Mouse (Mus musculus) neural tube, embryonic 12.5 days (tissue): Measurements from ENCODE around the gene Ercc2. TPM values are rescaled to one million over a fixed set of nuclear protein-coding genes. Genes with fewer than 3 reads are reported as not detected.
A peak's percentile ranks its signal among the peaks of the same experiment; 100 is the strongest.

Experiments used
- ATAC-seq: fragments of 200-750 bp; cut with Nextera tagmentation; 2 replicates; pipeline ENCODE4 v1.8.0; 2017; ENCODE audit warnings: low read depth, mild to moderate bottlenecking, moderate TSS enrichment, moderate library complexity; ENCODE audit not compliant: low FRiP score
- H3K27ac ChIP-seq: fragments of 300-500 bp; sonication (generic); 2 replicates; pipeline ENCODE4 v1.5.1; 2016
- H3K27me3 ChIP-seq: fragments of 300-500 bp; sonication (generic); replicated peaks from 2 replicates; pipeline ENCODE4 v1.6.1; 2016; ENCODE audit warnings: mild to moderate bottlenecking
- H3K36me3 ChIP-seq: fragments of 300-500 bp; sonication (generic); 2 replicates; pipeline ENCODE4 v1.6.1; 2016; ENCODE audit warnings: mild to moderate bottlenecking
- H3K4me1 ChIP-seq: fragments of 300-500 bp; sonication (generic); 2 replicates; pipeline ENCODE4 v1.6.1; 2016
- H3K4me2 ChIP-seq: fragments of 300-500 bp; sonication (generic); replicated peaks from 2 replicates; pipeline ENCODE4 v1.6.1; 2016; ENCODE audit warnings: mild to moderate bottlenecking
- H3K4me3 ChIP-seq: fragments of 300-500 bp; sonication (generic); 2 replicates; pipeline ENCODE4 v1.5.1; 2016
- H3K9ac ChIP-seq: fragments of 300-500 bp; sonication (generic); 2 replicates; pipeline ENCODE4 v1.6.1; 2016; ENCODE audit warnings: mild to moderate bottlenecking
- H3K9me3 ChIP-seq: fragments of 300-500 bp; sonication (generic); 2 replicates; pipeline ENCODE4 v1.6.1; 2016; ENCODE audit warnings: mild to moderate bottlenecking
- WGBS: fragments of 180-500 bp; shearing (Covaris S2); methylation state at CpG from one replicate; pipeline ENCODE4 v1.1.7; 2016; 5-methylcytosine and 5-hydroxymethylcytosine counted together
- polyA plus RNA-seq: library from polyadenylated mRNA; unstranded; fragments of >200 nt; fragmentation: Nextera tagmentation; extraction: Ambion mirVana; gene quantifications from 2 replicates; pipeline ENCODE4 v1.2.1, GENCODE M21; 2016

Ercc2 gene
- polyA plus RNA-seq, 1 experiment from 2014 or later, result 24.0 TPM

DNA sequence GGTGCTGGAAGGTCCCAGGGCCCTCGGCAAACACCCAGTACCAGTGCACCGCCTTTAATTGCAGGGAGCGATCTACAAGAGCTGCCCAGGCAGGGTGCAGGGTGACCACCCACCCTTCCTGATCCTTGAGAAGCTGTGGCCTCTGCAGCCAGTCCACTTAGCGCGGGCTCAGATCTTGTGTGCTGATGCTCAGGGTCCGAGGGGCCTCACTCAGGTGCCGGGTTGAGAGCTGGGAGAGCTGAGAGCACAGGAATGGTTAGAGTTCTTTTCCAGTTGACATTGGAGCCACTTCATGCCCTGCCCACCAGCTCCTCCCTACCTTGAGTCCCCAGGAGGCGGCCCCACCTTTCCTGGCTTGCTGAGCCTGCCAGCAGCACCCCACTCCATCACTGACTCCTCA is 12.7 kb downstream of the Ercc2 start:
- no peak overlapping the region for H3K4me2 ChIP-seq
- H3K9ac ChIP-seq, result no peak overlapping the region
- H3K36me3 ChIP-seq, result peaks cover 63% of the 10 kb centered on the region
- peaks cover 7% of the 10 kb centered on the region for H3K27me3 ChIP-seq
- no peak overlapping the region for H3K4me3 ChIP-seq
- peaks cover 5% of the 10 kb centered on the region; the same call in 1 of the 2 replicates for H3K4me1 ChIP-seq
- H3K9me3 ChIP-seq, result no peaks in the 10 kb centered on the region
- ATAC-seq, result no peak
- no peak overlapping the region for H3K27ac ChIP-seq
- WGBS, result 93% methylated on average over 8 of the region's 8 CpGs

GRCm38 (mm10) chr7:19399496-19400280 is 17.9 kb downstream of the Ercc2 start:
- 3% methylated on average over 27 of the region's 27 CpGs for WGBS
- no peak overlapping the region for H3K27ac ChIP-seq
- peaks cover 18% of the 10 kb centered on the region for H3K4me1 ChIP-seq
- H3K36me3 ChIP-seq, result peaks cover 12% of the 10 kb centered on the region
- peak overlapping the region; percentile 19; the same call in 1 of the 2 replicates for H3K4me3 ChIP-seq
- H3K9me3 ChIP-seq, result 0 out of 2 replicates have a peak, but pooled peaks cover 7% of the 10 kb centered on the region
- H3K4me2 ChIP-seq, result peak overlapping the region; percentile 53
- peaks cover 48% of the 10 kb centered on the region for H3K27me3 ChIP-seq
- H3K9ac ChIP-seq, result peak overlapping the region; percentile 26; the same call in 1 of the 2 replicates
- ATAC-seq, result peak; percentile 21; the same call in 1 of the 2 replicates

DNA sequence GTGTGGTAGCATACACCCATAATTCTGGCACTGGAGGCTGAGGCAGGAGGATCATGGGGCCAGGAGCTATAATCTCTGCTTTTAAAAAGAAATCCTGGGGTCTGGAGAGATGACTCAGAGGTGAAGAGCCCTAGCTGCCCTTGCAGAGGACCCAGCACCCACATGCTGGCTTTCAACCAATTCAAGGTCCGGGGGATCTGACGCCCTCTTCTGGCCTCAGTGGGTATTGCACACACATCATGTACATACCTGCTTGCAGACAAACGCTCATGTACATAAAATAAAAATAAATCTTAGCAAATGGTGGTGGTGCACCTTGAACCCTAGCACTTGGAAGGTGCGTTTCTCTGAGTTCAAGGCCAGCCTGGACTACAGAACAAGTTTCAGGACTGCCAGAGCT is 19.1 kb downstream of the Ercc2 start:
- ATAC-seq, result no peak
- Histone ChIP-seq H3K27ac (no peak overlapping the region), H3K4me3 (no peak overlapping the region), H3K27me3 (peaks cover 54% of the 10 kb centered on the region), H3K4me1 (peaks cover 21% of the 10 kb centered on the region), H3K9ac (no peak overlapping the region), H3K4me2 (no peak overlapping the region), H3K36me3 (no peaks in the 10 kb centered on the region), H3K9me3 (0 out of 2 replicates have a peak, but pooled peaks cover 7% of the 10 kb centered on the region)
- WGBS, result 81% methylated on average over 4 of the region's 4 CpGs

GRCm38 (mm10) chr7:19402535-19403112 is 20.8 kb downstream of the Ercc2 start:
- WGBS, result 84% methylated on average over 9 of the region's 9 CpGs
- 0 out of 2 replicates have a peak, but pooled peaks cover 7% of the 10 kb centered on the region for H3K9me3 ChIP-seq
- no peak overlapping the region for H3K9ac ChIP-seq
- no peak for ATAC-seq
- peaks cover 21% of the 10 kb centered on the region for H3K4me1 ChIP-seq
- H3K27me3 ChIP-seq, result peaks cover 61% of the 10 kb centered on the region
- no peak overlapping the region for H3K27ac ChIP-seq
- H3K4me3 ChIP-seq, result no peak overlapping the region
- no peaks in the 10 kb centered on the region for H3K36me3 ChIP-seq
- H3K4me2 ChIP-seq, result no peak overlapping the region

DNA sequence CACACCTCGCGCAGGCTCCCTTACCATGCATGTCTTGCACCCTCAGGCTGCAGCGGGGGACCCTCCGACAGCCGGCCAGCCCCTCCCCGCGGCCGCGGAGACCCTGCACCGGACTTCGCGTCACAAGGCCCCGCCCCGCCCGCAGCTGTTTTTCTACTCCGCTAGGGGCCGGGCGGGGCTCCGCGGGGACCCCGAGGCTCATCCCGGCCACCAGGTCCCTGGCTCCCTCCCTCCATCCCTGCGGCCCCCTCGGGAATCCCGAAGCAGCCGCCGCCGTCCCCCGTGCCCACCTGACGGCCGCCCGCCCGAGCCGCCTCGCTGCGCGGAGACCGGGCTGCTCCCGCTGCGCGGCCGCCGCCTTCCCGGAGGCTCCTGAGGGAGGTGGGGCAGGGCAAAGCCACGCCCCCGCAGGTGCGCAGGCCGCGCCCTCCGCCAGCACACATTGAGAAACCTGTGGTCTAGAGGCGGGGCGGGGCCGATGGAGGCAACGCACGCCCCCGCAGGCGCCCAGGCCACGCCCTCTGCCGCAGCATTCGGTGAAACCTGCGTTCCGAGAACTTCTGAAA is 22.0 kb downstream of the Ercc2 start, which contains the start of gene Klc3:
Gene Klc3, minus strand, starts transcription at position 374 of the 566 bp plus-strand sequence.
- Histone ChIP-seq H3K27me3 (peaks cover 61% of the 10 kb centered on the region), H3K27ac (no peak within 1 kb of the TSS), H3K4me3 (peak within 1 kb of the TSS; percentile 52), H3K4me1 (peaks cover 21% of the 10 kb centered on the region), H3K9me3 (0 out of 2 replicates have a peak, but pooled peaks cover 7% of the 10 kb centered on the region), H3K4me2 (peak within 1 kb of the TSS; percentile 97), H3K36me3 (no peaks in the 10 kb centered on the region), H3K9ac (peak within 1 kb of the TSS; percentile 64)
- no peak for ATAC-seq
- under 1% methylated on average over 62 of the region's 62 CpGs for WGBS

DNA sequence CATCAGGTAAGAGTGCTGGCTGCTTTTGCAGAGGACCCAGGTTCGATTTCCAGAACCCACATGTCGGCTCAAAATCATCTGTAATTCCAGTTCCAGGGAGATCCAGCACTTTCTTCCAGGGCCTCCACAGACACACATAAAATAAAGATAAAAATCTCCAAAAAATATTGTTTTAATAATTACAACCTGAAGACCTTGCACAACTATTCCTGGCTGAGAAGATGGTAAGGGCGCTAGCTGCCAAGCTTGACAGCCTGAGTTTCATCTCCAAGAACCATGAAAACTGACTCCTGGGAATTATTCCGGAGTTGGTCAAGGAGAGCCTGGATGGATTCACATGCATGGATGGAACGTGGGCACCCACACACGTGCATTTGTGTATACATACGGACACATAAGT is 22.7 kb downstream of the Ercc2 start, which contains the start of gene Ckm:
Gene Ckm, plus strand, starts transcription at position 301 of the 400 bp plus-strand sequence.
- Histone ChIP-seq H3K4me3 (peak within 1 kb of the TSS; percentile 52), H3K36me3 (no peaks in the 10 kb centered on the region), H3K9ac (peak within 1 kb of the TSS; percentile 64), H3K9me3 (0 out of 2 replicates have a peak, but pooled peaks cover 7% of the 10 kb centered on the region), H3K27ac (no peak within 1 kb of the TSS), H3K4me2 (peak within 1 kb of the TSS; percentile 97), H3K4me1 (peaks cover 17% of the 10 kb centered on the region), H3K27me3 (peaks cover 55% of the 10 kb centered on the region)
- no peak for ATAC-seq
- 59% methylated on average over 7 of the region's 7 CpGs for WGBS

- no peaks in the 10 kb centered on the region for H3K36me3 ChIP-seq
- no peak overlapping the region for H3K9ac ChIP-seq
- peaks cover 12% of the 10 kb centered on the region for H3K4me1 ChIP-seq
- no peak overlapping the region for H3K27ac ChIP-seq
- no peak overlapping the region for H3K4me3 ChIP-seq
- peak overlapping the region; percentile 38 for H3K4me2 ChIP-seq
- peak; percentile 74 for ATAC-seq
- WGBS, result 4% methylated on average over 19 of the region's 19 CpGs
- 0 out of 2 replicates have a peak, but pooled peaks cover 7% of the 10 kb centered on the region for H3K9me3 ChIP-seq
- H3K27me3 ChIP-seq, result peaks cover 46% of the 10 kb centered on the region
Measured at GRCm38 (mm10) chr7:19405417-19405816, 23.6 kb downstream of the Ercc2 start.

DNA sequence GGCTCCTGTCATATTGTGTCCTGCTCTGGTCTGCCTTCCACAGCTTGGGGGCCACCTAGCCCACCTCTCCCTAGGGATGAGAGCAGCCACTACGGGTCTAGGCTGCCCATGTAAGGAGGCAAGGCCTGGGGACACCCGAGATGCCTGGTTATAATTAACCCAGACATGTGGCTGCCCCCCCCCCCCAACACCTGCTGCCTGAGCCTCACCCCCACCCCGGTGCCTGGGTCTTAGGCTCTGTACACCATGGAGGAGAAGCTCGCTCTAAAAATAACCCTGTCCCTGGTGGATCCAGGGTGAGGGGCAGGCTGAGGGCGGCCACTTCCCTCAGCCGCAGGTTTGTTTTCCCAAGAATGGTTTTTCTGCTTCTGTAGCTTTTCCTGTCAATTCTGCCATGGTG is 27.9 kb downstream of the Ercc2 start:
- 64% methylated on average over 6 of the region's 6 CpGs for WGBS
- Histone ChIP-seq H3K27ac (no peak overlapping the region), H3K9me3 (0 out of 2 replicates have a peak, but pooled peaks cover 3% of the 10 kb centered on the region), H3K4me3 (no peak overlapping the region), H3K27me3 (peaks cover 13% of the 10 kb centered on the region), H3K36me3 (no peaks in the 10 kb centered on the region), H3K4me1 (peaks cover 4% of the 10 kb centered on the region; the same call in 1 of the 2 replicates), H3K4me2 (no peak overlapping the region), H3K9ac (no peak overlapping the region)
- ATAC-seq, result no peak

DNA sequence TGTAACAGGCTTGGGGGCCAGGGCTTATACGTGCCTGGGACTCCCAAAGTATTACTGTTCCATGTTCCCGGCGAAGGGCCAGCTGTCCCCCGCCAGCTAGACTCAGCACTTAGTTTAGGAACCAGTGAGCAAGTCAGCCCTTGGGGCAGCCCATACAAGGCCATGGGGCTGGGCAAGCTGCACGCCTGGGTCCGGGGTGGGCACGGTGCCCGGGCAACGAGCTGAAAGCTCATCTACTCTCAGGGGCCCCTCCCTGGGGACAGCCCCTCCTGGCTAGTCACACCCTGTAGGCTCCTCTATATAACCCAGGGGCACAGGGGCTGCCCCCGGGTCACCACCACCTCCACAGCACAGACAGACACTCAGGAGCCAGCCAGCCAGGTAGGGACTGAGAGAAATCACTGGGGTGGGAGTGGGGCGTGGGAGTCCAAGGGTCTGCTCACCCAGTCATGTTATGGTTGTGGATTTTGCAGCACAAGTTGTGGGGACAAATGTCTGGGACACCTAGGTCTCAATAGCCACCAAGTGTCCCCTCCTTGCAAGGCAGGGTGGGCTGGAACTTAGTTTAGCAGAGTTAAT is 29.0 kb downstream of the Ercc2 start:
- Histone ChIP-seq H3K4me1 (no peaks in the 10 kb centered on the region), H3K27ac (no peak overlapping the region), H3K36me3 (no peaks in the 10 kb centered on the region), H3K4me3 (no peak overlapping the region), H3K9ac (no peak overlapping the region), H3K9me3 (0 out of 2 replicates have a peak, but pooled peaks cover 3% of the 10 kb centered on the region), H3K4me2 (no peak overlapping the region), H3K27me3 (peaks cover 12% of the 10 kb centered on the region; the same call in 1 of the 2 replicates)
- ATAC-seq, result no peak
- WGBS, result 82% methylated on average over 11 of the region's 11 CpGs

DNA sequence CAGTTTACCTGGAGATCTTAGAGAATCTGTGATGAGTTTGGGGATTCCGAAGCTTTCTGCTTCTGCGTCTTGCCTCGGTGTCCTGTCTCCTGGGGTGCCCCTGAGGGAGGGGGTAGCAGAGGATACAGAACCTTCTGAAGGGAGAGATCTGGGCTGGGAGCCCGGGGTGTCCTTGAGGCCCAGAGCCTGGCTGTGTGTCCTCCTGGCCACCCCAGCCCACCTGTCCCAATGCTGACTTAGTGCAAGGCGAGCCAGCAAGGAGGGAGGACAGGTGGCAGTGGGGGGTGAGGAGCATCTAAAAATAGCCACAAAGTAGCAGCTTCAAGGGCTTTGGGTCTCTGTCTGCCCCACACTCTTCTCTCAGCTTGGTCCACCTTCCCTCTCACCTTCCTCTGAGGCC is 30.0 kb downstream of the Ercc2 start:
- Histone ChIP-seq H3K27ac (no peak overlapping the region), H3K9ac (no peak overlapping the region), H3K4me1 (no peaks in the 10 kb centered on the region), H3K4me2 (no peak overlapping the region), H3K27me3 (0 out of 2 replicates have a peak, but pooled peaks cover 8% of the 10 kb centered on the region), H3K4me3 (no peak overlapping the region), H3K36me3 (no peaks in the 10 kb centered on the region), H3K9me3 (0 out of 2 replicates have a peak, but pooled peaks cover 3% of the 10 kb centered on the region)
- WGBS, result 77% methylated on average over 5 of the region's 5 CpGs
- no peak for ATAC-seq

- no peak overlapping the region for H3K4me2 ChIP-seq
- WGBS, result 83% methylated on average over 3 of the region's 3 CpGs
- H3K4me3 ChIP-seq, result no peak overlapping the region
- no peak overlapping the region for H3K9ac ChIP-seq
- no peaks in the 10 kb centered on the region for H3K4me1 ChIP-seq
- H3K27ac ChIP-seq, result no peak overlapping the region
- H3K9me3 ChIP-seq, result 0 out of 2 replicates have a peak, but pooled peaks cover 3% of the 10 kb centered on the region
- H3K36me3 ChIP-seq, result no peaks in the 10 kb centered on the region
- ATAC-seq, result no peak
- peaks cover 19% of the 10 kb centered on the region for H3K27me3 ChIP-seq
Measured at GRCm38 (mm10) chr7:19413525-19413924, 31.7 kb downstream of the Ercc2 start.
